Mouse (Mus musculus): Measurements from ENCODE around the gene Tmem221. TPM values are rescaled to one million over a fixed set of nuclear protein-coding genes. Genes with fewer than 3 reads are reported as not detected.

Gene Tmem221
- polyA plus RNA-seq, 1 experiment from 2014 or later: 0.53 TPM

- Histone ChIP-seq H3K4me2 (ENCODE audit: low read length) (no peak overlapping the region), H3K9ac (ENCODE audit: low read length) (no peak overlapping the region), H3K4me1 (ENCODE audit: control insufficient read depth in 2 of 2, insufficient read depth in 2 of 2, low read length in 2 of 2) (peaks cover 4 to 11% of the 10 kb centered on the region in 2 experiments; a peak in 3 of 4 replicates), H3K9me3 (ENCODE audit: control insufficient read depth, low read length) (no peaks in the 10 kb centered on the region), H3K27me3 (ENCODE audit: control insufficient read depth, insufficient read depth, low read length) (peaks cover 14% of the 10 kb centered on the region), H3K36me3 (ENCODE audit: control insufficient read depth, insufficient read depth, low read length) (peaks cover 11% of the 10 kb centered on the region; the same call in 1 of the 2 replicates), H3K4me3 (ENCODE audit: control insufficient read depth in 1 of 2, insufficient read depth in 1 of 2, low read depth in 1 of 2, low read length in 2 of 2) (no peak overlapping the region), H3K27ac (replicated peaks in 1 of 2; ENCODE audit: control insufficient read depth in 1 of 2, insufficient read depth in 1 of 2, low read depth in 2 of 2, low read length in 2 of 2) (no peak overlapping the region)
- ATAC-seq (ENCODE audit: insufficient number of reproducible peaks, insufficient read depth, low FRiP score, low read depth): no peak
- WGBS: 75% methylated on average over 4 of the region's 4 CpGs
Measured at GRCm38 (mm10) chr8:71596798-71597197, 38.1 kb upstream of the Tmem221 start.

GRCm38 (mm10) chr8:71596384-71596783 lies 37.7 kb upstream of the Tmem221 start:
- 53% methylated on average over 6 of the region's 6 CpGs for WGBS
- ATAC-seq (ENCODE audit: insufficient number of reproducible peaks, insufficient read depth, low FRiP score, low read depth): no peak
- H3K27me3 ChIP-seq (ENCODE audit: control insufficient read depth, insufficient read depth, low read length): peaks cover 10% of the 10 kb centered on the region
- no peak overlapping the region for H3K4me3 ChIP-seq (ENCODE audit: control insufficient read depth in 1 of 2, insufficient read depth in 1 of 2, low read depth in 1 of 2, low read length in 2 of 2)
- no peak overlapping the region for H3K9ac ChIP-seq (ENCODE audit: low read length)
- H3K4me1 ChIP-seq (ENCODE audit: control insufficient read depth in 2 of 2, insufficient read depth in 2 of 2, low read length in 2 of 2): peaks cover 4 to 11% of the 10 kb centered on the region in 2 experiments; a peak in 3 of 4 replicates
- H3K36me3 ChIP-seq (ENCODE audit: control insufficient read depth, insufficient read depth, low read length): peaks cover 11% of the 10 kb centered on the region; the same call in 1 of the 2 replicates
- no peaks in the 10 kb centered on the region for H3K9me3 ChIP-seq (ENCODE audit: control insufficient read depth, low read length)
- H3K4me2 ChIP-seq (ENCODE audit: low read length): no peak overlapping the region
- no peak overlapping the region for H3K27ac ChIP-seq (replicated peaks in 1 of 2; ENCODE audit: control insufficient read depth in 1 of 2, insufficient read depth in 1 of 2, low read depth in 2 of 2, low read length in 2 of 2)

GRCm38 (mm10) chr8:71595862-71596261 lies 37.2 kb upstream of the Tmem221 start:
- Histone ChIP-seq H3K4me1 (ENCODE audit: control insufficient read depth in 2 of 2, insufficient read depth in 2 of 2, low read length in 2 of 2) (peaks cover 8 to 16% of the 10 kb centered on the region in 2 experiments), H3K9me3 (ENCODE audit: control insufficient read depth, low read length) (no peaks in the 10 kb centered on the region), H3K4me2 (ENCODE audit: low read length) (no peak overlapping the region), H3K9ac (ENCODE audit: low read length) (no peak overlapping the region), H3K36me3 (ENCODE audit: control insufficient read depth, insufficient read depth, low read length) (peaks cover 11% of the 10 kb centered on the region; the same call in 1 of the 2 replicates), H3K27me3 (ENCODE audit: control insufficient read depth, insufficient read depth, low read length) (peaks cover 7% of the 10 kb centered on the region; the same call in 1 of the 2 replicates), H3K4me3 (ENCODE audit: control insufficient read depth in 1 of 2, insufficient read depth in 1 of 2, low read depth in 1 of 2, low read length in 2 of 2) (no peak overlapping the region), H3K27ac (replicated peaks in 1 of 2; ENCODE audit: control insufficient read depth in 1 of 2, insufficient read depth in 1 of 2, low read depth in 2 of 2, low read length in 2 of 2) (no peak overlapping the region)
- ATAC-seq (ENCODE audit: insufficient number of reproducible peaks, insufficient read depth, low FRiP score, low read depth): no peak
- WGBS: 10% methylated on average over 27 of the region's 27 CpGs

GRCm38 (mm10) chr8:71594324-71594722 lies 35.7 kb upstream of the Tmem221 start:
- Histone ChIP-seq H3K27me3 (ENCODE audit: control insufficient read depth, insufficient read depth, low read length) (no peaks in the 10 kb centered on the region), H3K9ac (ENCODE audit: low read length) (no peak overlapping the region), H3K9me3 (ENCODE audit: control insufficient read depth, low read length) (no peaks in the 10 kb centered on the region), H3K4me3 (ENCODE audit: control insufficient read depth in 1 of 2, insufficient read depth in 1 of 2, low read depth in 1 of 2, low read length in 2 of 2) (no peak overlapping the region), H3K36me3 (ENCODE audit: control insufficient read depth, insufficient read depth, low read length) (peaks cover 11% of the 10 kb centered on the region; the same call in 1 of the 2 replicates), H3K4me2 (ENCODE audit: low read length) (no peak overlapping the region), H3K4me1 (ENCODE audit: control insufficient read depth in 2 of 2, insufficient read depth in 2 of 2, low read length in 2 of 2) (peaks cover 8 to 17% of the 10 kb centered on the region in 2 experiments), H3K27ac (replicated peaks in 1 of 2; ENCODE audit: control insufficient read depth in 1 of 2, insufficient read depth in 1 of 2, low read depth in 2 of 2, low read length in 2 of 2) (no peak overlapping the region)
- WGBS: 91% methylated on average over 4 of the region's 4 CpGs
- no peak for ATAC-seq (ENCODE audit: insufficient number of reproducible peaks, insufficient read depth, low FRiP score, low read depth)

GRCm38 (mm10) chr8:71593556-71594323 lies 35.1 kb upstream of the Tmem221 start:
- ATAC-seq (ENCODE audit: insufficient number of reproducible peaks, insufficient read depth, low FRiP score, low read depth): no peak
- peaks cover 8 to 17% of the 10 kb centered on the region in 2 experiments for H3K4me1 ChIP-seq (ENCODE audit: control insufficient read depth in 2 of 2, insufficient read depth in 2 of 2, low read length in 2 of 2)
- H3K4me2 ChIP-seq (ENCODE audit: low read length): no peak overlapping the region
- no peak overlapping the region for H3K27ac ChIP-seq (replicated peaks in 1 of 2; ENCODE audit: control insufficient read depth in 1 of 2, insufficient read depth in 1 of 2, low read depth in 2 of 2, low read length in 2 of 2)
- 81% methylated on average over 8 of the region's 8 CpGs for WGBS
- no peak overlapping the region; the same call in 1 of the 2 replicates for H3K9ac ChIP-seq (ENCODE audit: low read length)
- H3K4me3 ChIP-seq (ENCODE audit: control insufficient read depth in 1 of 2, insufficient read depth in 1 of 2, low read depth in 1 of 2, low read length in 2 of 2): no peak overlapping the region
- no peaks in the 10 kb centered on the region for H3K9me3 ChIP-seq (ENCODE audit: control insufficient read depth, low read length)
- H3K36me3 ChIP-seq (ENCODE audit: control insufficient read depth, insufficient read depth, low read length): peaks cover 11% of the 10 kb centered on the region; the same call in 1 of the 2 replicates
- H3K27me3 ChIP-seq (ENCODE audit: control insufficient read depth, insufficient read depth, low read length): no peaks in the 10 kb centered on the region

GRCm38 (mm10) chr8:71592374-71593170 lies 33.9 kb upstream of the Tmem221 start:
- Histone ChIP-seq H3K4me1 (ENCODE audit: control insufficient read depth in 2 of 2, insufficient read depth in 2 of 2, low read length in 2 of 2) (peaks cover 8 to 17% of the 10 kb centered on the region in 2 experiments), H3K27ac (replicated peaks in 1 of 2; ENCODE audit: control insufficient read depth in 1 of 2, insufficient read depth in 1 of 2, low read depth in 2 of 2, low read length in 2 of 2) (peak overlapping the region; percentile 93 to 96), H3K9me3 (ENCODE audit: control insufficient read depth, low read length) (no peaks in the 10 kb centered on the region), H3K4me2 (ENCODE audit: low read length) (peak overlapping the region; percentile 90), H3K36me3 (ENCODE audit: control insufficient read depth, insufficient read depth, low read length) (peaks cover 11% of the 10 kb centered on the region; the same call in 1 of the 2 replicates), H3K27me3 (ENCODE audit: control insufficient read depth, insufficient read depth, low read length) (no peaks in the 10 kb centered on the region), H3K9ac (ENCODE audit: low read length) (peak overlapping the region; percentile 95), H3K4me3 (ENCODE audit: control insufficient read depth in 1 of 2, insufficient read depth in 1 of 2, low read depth in 1 of 2, low read length in 2 of 2) (peak overlapping the region; percentile 60 to 68)
- WGBS: 5% methylated on average over 54 of the region's 60 CpGs
- ATAC-seq (ENCODE audit: insufficient number of reproducible peaks, insufficient read depth, low FRiP score, low read depth): peak; percentile 79

GRCm38 (mm10) chr8:71591471-71592373 lies 33.1 kb upstream of the Tmem221 start, which contains the start of gene Pgls:
Pgls (plus strand) TSS chr8:71592176.
- peak within 1 kb of the TSS; percentile 60 to 68 for H3K4me3 ChIP-seq (ENCODE audit: control insufficient read depth in 1 of 2, insufficient read depth in 1 of 2, low read depth in 1 of 2, low read length in 2 of 2)
- peak; percentile 89 for ATAC-seq (ENCODE audit: insufficient number of reproducible peaks, insufficient read depth, low FRiP score, low read depth)
- no peaks in the 10 kb centered on the region for H3K27me3 ChIP-seq (ENCODE audit: control insufficient read depth, insufficient read depth, low read length)
- WGBS: under 1% methylated on average over 71 of the region's 71 CpGs
- H3K4me2 ChIP-seq (ENCODE audit: low read length): peak within 1 kb of the TSS; percentile 90
- peaks cover 8 to 17% of the 10 kb centered on the region in 2 experiments for H3K4me1 ChIP-seq (ENCODE audit: control insufficient read depth in 2 of 2, insufficient read depth in 2 of 2, low read length in 2 of 2)
- peak within 1 kb of the TSS; percentile 93 to 96 for H3K27ac ChIP-seq (replicated peaks in 1 of 2; ENCODE audit: control insufficient read depth in 1 of 2, insufficient read depth in 1 of 2, low read depth in 2 of 2, low read length in 2 of 2)
- peaks cover 11% of the 10 kb centered on the region; the same call in 1 of the 2 replicates for H3K36me3 ChIP-seq (ENCODE audit: control insufficient read depth, insufficient read depth, low read length)
- H3K9me3 ChIP-seq (ENCODE audit: control insufficient read depth, low read length): no peaks in the 10 kb centered on the region
- peak within 1 kb of the TSS; percentile 95 for H3K9ac ChIP-seq (ENCODE audit: low read length)

Measured in heart, embryonic 14.5 days (tissue).